Mouse (Mus musculus) myocyte (in vitro differentiated cells): Measurements from ENCODE around the gene Lrmda. TPM values are rescaled to one million over a fixed set of nuclear protein-coding genes. Genes with fewer than 3 reads are reported as not detected.

ENCODE experiments used
- H3K27me3 ChIP-seq: one replicate; pipeline ENCODE4 v1.6.1; 2011; ENCODE audit not compliant: control insufficient read depth, insufficient read depth, insufficient read length
- H3K36me3 ChIP-seq: one replicate; pipeline ENCODE4 v1.6.1; 2011; ENCODE audit not compliant: control insufficient read depth, insufficient read depth
- H3K4me2 ChIP-seq: one replicate; pipeline ENCODE4 v1.6.1; 2011; ENCODE audit warnings: low read depth, control low read depth
- H3K4me3 ChIP-seq: one replicate; pipeline ENCODE4 v1.5.1; 2011; ENCODE audit warnings: mild to moderate bottlenecking, control low read depth, moderate library complexity
- H3K79me2 ChIP-seq: one replicate; pipeline ENCODE4 v1.6.1; 2011; ENCODE audit not compliant: control insufficient read depth, insufficient read depth
- H3ac ChIP-seq: one replicate; pipeline ENCODE4 v1.6.1; 2011; ENCODE audit not compliant: control insufficient read depth, insufficient read length
- CEBPB ChIP-seq: IDR thresholded peaks from 2 replicates; pipeline ENCODE4 v1.6.1; 2011; ENCODE audit warnings: mild to moderate bottlenecking, moderate library complexity; ENCODE audit not compliant: poor library complexity, insufficient read depth, severe bottlenecking
- E2F4 ChIP-seq: IDR thresholded peaks from one replicate; pipeline ENCODE4 v1.6.1; 2011; ENCODE audit warnings: mild to moderate bottlenecking, control low read depth, moderate library complexity; ENCODE audit not compliant: insufficient read depth
- MAX ChIP-seq: IDR thresholded peaks from one replicate; pipeline ENCODE4 v1.6.1; 2011; ENCODE audit warnings: low read depth, mild to moderate bottlenecking, control low read depth
- MYOD1 ChIP-seq, 3 experiments: IDR thresholded peaks; one replicate each; pipeline ENCODE4 v1.6.1; 2011; ENCODE audit warnings: control low read depth in 2 of 3, low read depth in 2 of 3, mild to moderate bottlenecking in 2 of 3, moderate library complexity in 1 of 3; ENCODE audit not compliant: insufficient read length in 2 of 3, control insufficient read depth in 1 of 3
- MYOG ChIP-seq, 3 experiments: IDR thresholded peaks; one replicate each; pipeline ENCODE4 v1.6.1; 2011; ENCODE audit warnings: control low read depth in 2 of 3, low read depth in 2 of 3, mild to moderate bottlenecking in 2 of 3; ENCODE audit not compliant: insufficient read length in 2 of 3, control insufficient read depth in 1 of 3, insufficient read depth in 1 of 3
- POLR2A ChIP-seq: IDR thresholded peaks from one replicate; pipeline ENCODE4 v1.6.1; 2011; ENCODE audit warnings: low read depth, mild to moderate bottlenecking, control low read depth, moderate library complexity; ENCODE audit not compliant: insufficient read length
- POLR2AphosphoS2 ChIP-seq: IDR thresholded peaks from one replicate; pipeline ENCODE4 v1.6.1; 2011; ENCODE audit warnings: low read depth, control low read depth; ENCODE audit not compliant: insufficient read length
- REST ChIP-seq: IDR thresholded peaks from one replicate; pipeline ENCODE4 v1.6.1; 2011; ENCODE audit warnings: mild to moderate bottlenecking, control low read depth, moderate library complexity; ENCODE audit not compliant: insufficient read depth, insufficient read length
- SRF ChIP-seq: IDR thresholded peaks from one replicate; pipeline ENCODE4 v1.6.1; 2011; ENCODE audit warnings: low read depth; ENCODE audit not compliant: control insufficient read depth, insufficient read length
- TCF12 ChIP-seq: IDR thresholded peaks from one replicate; pipeline ENCODE4 v1.6.1; 2011; ENCODE audit warnings: mild to moderate bottlenecking, control low read depth; ENCODE audit not compliant: poor library complexity, insufficient read depth, severe bottlenecking
- TCF3 ChIP-seq: IDR thresholded peaks from one replicate; pipeline ENCODE4 v1.6.1; 2011; ENCODE audit warnings: low read depth, control low read depth; ENCODE audit not compliant: insufficient read length
- USF1 ChIP-seq: IDR thresholded peaks from one replicate; pipeline ENCODE4 v1.6.1; 2011; ENCODE audit warnings: low read depth, mild to moderate bottlenecking, control low read depth, moderate library complexity
- polyA plus RNA-seq: library from polyadenylated mRNA; unstranded; fragments of >200 nt; fragmentation: generic; extraction: Trizol; gene quantifications from one replicate; pipeline ENCODE4 v1.2.1, GENCODE M21; 2012; ENCODE audit warnings: missing spikeins

Gene Lrmda
- polyA plus RNA-seq, 1 experiment, result 1.9 TPM

DNA sequence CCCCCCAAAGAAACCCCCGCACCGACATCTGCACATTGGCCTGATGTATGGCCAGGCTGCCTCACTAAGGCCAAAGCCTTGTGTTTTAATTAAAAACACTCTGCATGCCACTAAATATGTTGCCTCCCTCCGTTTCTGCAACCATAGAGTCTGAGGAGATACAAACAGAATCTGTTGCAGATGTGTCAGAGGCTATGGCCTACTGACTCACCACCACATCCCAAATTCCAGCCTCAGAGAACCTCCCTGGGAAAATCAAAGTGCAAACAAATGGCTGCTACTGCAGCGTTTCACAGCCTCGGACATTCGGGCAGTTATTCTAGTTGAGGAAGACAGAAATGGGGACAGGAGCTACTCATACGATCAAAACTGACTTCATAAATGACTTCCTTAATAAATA, 1031.9 kb downstream of the Lrmda start:
- H3K4me2 ChIP-seq, result peak overlapping the region; percentile 58
- no peak for TF ChIP-seq POLR2AphosphoS2
- no peak for TF ChIP-seq CEBPB
- TF ChIP-seq E2F4, result no peak
- TF ChIP-seq TCF3, result no peak
- TF ChIP-seq TCF12, result no peak
- TF ChIP-seq REST, result no peak
- TF ChIP-seq SRF, result no peak
- TF ChIP-seq MAX, result no peak
- TF ChIP-seq POLR2A, result no peak
- no peak for TF ChIP-seq MYOG (IDR thresholded peaks at IDR 0.05; ENCODE audit: control insufficient read depth in 1 of 3, insufficient read depth in 1 of 3, insufficient read length in 2 of 3, low read depth in 2 of 3)
- no peak for TF ChIP-seq MYOD1 (IDR thresholded peaks at IDR 0.05; ENCODE audit: control insufficient read depth in 1 of 3, insufficient read length in 2 of 3, low read depth in 2 of 3)
- no peak for TF ChIP-seq USF1
- no peaks in the 10 kb centered on the region for H3K79me2 ChIP-seq
- H3ac ChIP-seq, result no peak overlapping the region
- no peak overlapping the region for H3K4me3 ChIP-seq
- no peaks in the 10 kb centered on the region for H3K36me3 ChIP-seq
- H3K27me3 ChIP-seq, result no peaks in the 10 kb centered on the region

DNA sequence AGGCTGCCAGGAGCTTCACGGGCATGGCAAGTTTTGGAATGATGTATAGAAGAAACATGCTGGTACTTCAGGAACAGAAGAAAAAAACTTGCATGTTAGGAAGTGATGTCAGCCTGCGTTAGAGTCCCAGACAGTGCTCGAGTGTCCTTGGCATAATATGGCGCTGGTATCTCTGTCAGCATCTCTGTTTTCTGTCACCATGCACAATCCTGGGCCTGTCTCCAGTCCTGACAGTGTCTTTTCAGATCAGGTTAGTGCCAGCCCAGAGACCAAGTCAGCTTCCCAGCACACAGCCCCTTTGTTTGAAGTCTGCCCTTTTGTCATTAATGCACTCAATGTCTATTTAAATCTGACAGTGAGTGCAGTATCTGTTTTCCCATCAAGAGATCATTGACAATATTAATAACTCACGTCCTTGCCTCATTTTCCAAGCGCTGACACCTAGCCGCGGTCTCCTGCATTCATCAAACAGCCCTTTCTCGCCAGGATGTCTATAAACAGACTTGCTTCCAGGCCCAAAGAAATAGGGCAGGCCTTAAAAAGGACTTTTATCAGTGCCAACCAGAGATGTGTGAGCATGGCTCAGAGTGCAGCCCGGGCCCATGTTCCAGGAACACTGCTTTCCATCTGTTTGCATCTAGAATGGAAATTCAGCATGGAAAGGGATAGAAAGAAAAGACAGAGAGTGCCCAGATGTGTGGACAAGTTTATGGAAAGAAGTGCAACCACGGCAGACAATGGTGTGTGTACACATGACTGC, 1033.5 kb downstream of the Lrmda start:
- Histone ChIP-seq H3K36me3 (no peaks in the 10 kb centered on the region), H3K79me2 (no peaks in the 10 kb centered on the region), H3K4me3 (no peak overlapping the region), H3K27me3 (no peaks in the 10 kb centered on the region), H3ac (no peak overlapping the region), H3K4me2 (no peak overlapping the region)
- TF ChIP-seq MYOG (IDR thresholded peaks at IDR 0.05; ENCODE audit: control insufficient read depth in 1 of 3, insufficient read depth in 1 of 3, insufficient read length in 2 of 3, low read depth in 2 of 3), result no peak
- no peak for TF ChIP-seq TCF12
- no peak for TF ChIP-seq POLR2A
- TF ChIP-seq CEBPB, result no peak
- no peak for TF ChIP-seq REST
- TF ChIP-seq TCF3, result no peak
- TF ChIP-seq MAX, result no peak
- TF ChIP-seq E2F4, result no peak
- no peak for TF ChIP-seq SRF
- TF ChIP-seq USF1, result no peak
- TF ChIP-seq MYOD1 (IDR thresholded peaks at IDR 0.05; ENCODE audit: control insufficient read depth in 1 of 3, insufficient read length in 2 of 3, low read depth in 2 of 3), result no peak
- TF ChIP-seq POLR2AphosphoS2, result no peak

DNA sequence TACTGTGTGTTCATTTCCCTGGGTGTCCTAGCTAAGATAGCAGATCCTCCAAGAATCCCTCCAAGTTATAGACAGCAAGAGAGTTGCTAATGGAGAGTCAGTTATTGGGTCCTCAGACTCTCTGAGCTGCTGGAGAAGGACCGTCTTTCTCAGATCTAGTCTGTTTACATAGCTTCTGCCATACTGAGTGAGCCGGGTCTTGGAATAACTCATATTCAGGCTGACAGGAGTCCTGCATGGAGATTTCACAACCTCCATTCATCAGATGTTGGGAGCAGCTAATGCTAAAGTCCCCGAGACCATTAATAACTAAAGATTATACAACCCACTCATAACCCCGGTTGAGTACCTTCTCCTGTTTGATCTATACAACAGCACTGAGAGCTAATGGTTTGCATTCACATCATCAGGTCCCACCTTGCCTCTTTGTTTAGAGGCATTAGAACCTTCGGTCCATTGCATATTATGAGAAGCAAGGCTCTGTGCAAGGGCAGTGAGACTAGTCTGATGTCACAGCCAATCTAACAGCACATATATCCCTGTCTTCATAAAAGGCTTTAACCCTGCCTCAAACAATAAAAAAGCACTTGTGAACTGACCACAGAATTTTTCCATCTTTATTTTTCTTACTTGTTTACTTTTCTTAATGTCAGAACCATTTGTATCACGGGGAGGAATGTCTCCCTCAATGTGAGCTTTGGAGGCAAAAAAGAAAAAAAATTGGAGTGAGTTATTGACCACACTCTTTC, 1037.9 kb downstream of the Lrmda start:
- no peaks in the 10 kb centered on the region for H3K79me2 ChIP-seq
- no peak overlapping the region for H3K4me3 ChIP-seq
- no peaks in the 10 kb centered on the region for H3K27me3 ChIP-seq
- no peak overlapping the region for H3K4me2 ChIP-seq
- H3ac ChIP-seq, result no peak overlapping the region
- H3K36me3 ChIP-seq, result no peaks in the 10 kb centered on the region
- TF ChIP-seq TCF3, result no peak
- no peak for TF ChIP-seq POLR2A
- no peak for TF ChIP-seq POLR2AphosphoS2
- TF ChIP-seq MYOG (IDR thresholded peaks at IDR 0.05; ENCODE audit: control insufficient read depth in 1 of 3, insufficient read depth in 1 of 3, insufficient read length in 2 of 3, low read depth in 2 of 3), result no peak
- TF ChIP-seq SRF, result no peak
- TF ChIP-seq MYOD1 (IDR thresholded peaks at IDR 0.05; ENCODE audit: control insufficient read depth in 1 of 3, insufficient read length in 2 of 3, low read depth in 2 of 3), result no peak
- no peak for TF ChIP-seq REST
- no peak for TF ChIP-seq E2F4
- no peak for TF ChIP-seq CEBPB
- TF ChIP-seq USF1, result no peak
- no peak for TF ChIP-seq MAX
- no peak for TF ChIP-seq TCF12

GRCm38 (mm10) chr14:23057987-23058386, 1038.5 kb downstream of the Lrmda start:
- Histone ChIP-seq H3K79me2 (no peaks in the 10 kb centered on the region), H3ac (no peak overlapping the region), H3K4me3 (no peak overlapping the region), H3K36me3 (no peaks in the 10 kb centered on the region), H3K4me2 (no peak overlapping the region), H3K27me3 (no peaks in the 10 kb centered on the region)
- TF ChIP-seq TCF3, result no peak

DNA sequence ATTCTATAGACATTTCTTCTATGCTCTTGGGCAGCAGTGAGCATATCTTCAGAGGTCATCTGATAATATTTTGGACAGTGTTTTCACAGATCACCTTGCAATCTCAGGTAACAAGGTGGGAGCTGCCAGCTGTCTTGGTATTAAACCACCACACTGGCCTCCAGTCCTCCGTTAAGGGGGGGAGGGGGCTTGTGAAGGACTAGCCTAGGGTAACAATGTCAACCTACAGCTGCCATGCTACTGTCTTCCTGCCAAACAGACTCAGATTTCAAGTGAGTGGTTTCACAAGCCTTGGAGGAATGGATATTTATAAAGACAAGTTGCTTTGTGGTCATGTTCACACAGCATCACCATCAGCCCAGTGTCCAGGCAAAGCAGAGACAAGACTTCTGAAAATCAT, 1059.2 kb downstream of the Lrmda start:
- H3ac ChIP-seq, result no peak overlapping the region
- H3K4me3 ChIP-seq, result no peak overlapping the region
- no peaks in the 10 kb centered on the region for H3K27me3 ChIP-seq
- H3K36me3 ChIP-seq, result no peaks in the 10 kb centered on the region
- TF ChIP-seq TCF3 (no peak), E2F4 (no peak), POLR2A (no peak), MAX (no peak), TCF12 (no peak), MYOD1 (IDR thresholded peaks at IDR 0.05; ENCODE audit: control insufficient read depth in 1 of 3, insufficient read length in 2 of 3, low read depth in 2 of 3) (peak in 2 of 3 experiments; percentile 47 to 56), CEBPB (no peak), REST (no peak), SRF (no peak), USF1 (no peak), MYOG (IDR thresholded peaks at IDR 0.05; ENCODE audit: control insufficient read depth in 1 of 3, insufficient read depth in 1 of 3, insufficient read length in 2 of 3, low read depth in 2 of 3) (peak in 2 of 3 experiments; percentile 33 to 60), POLR2AphosphoS2 (no peak)
- no peaks in the 10 kb centered on the region for H3K79me2 ChIP-seq
- peak overlapping the region; percentile 26 for H3K4me2 ChIP-seq
